Mouse (Mus musculus) Patski (cell line): Measurements from ENCODE around the gene Cdh15. TPM values are rescaled to one million over a fixed set of nuclear protein-coding genes. Genes with fewer than 3 reads are reported as not detected.

Experiments used
- ATAC-seq: fragments of 100-300 bp; one replicate; pipeline ENCODE4 v1.8.0; 2021
- CTCF ChIA-PET: fragments of 350-600 bp; sonication (Branson Sonifier 250); formaldehyde crosslinking; loops from one replicate; lab custom pipeline; 2022; ENCODE audit warnings: inconsistent platforms; lab: Charles Lee
- POLR2A ChIA-PET: fragments of 350-600 bp; sonication (Branson Sonifier 250); formaldehyde crosslinking; loops from one replicate; lab custom pipeline; 2022; ENCODE audit warnings: antibody characterized with exemption, inconsistent platforms; lab: Charles Lee
- DNase-seq: peaks from one replicate; pipeline ENCODE4 v3.0.0-alpha.2; 2011; ENCODE audit warnings: low read depth, low spot score
- H3K27me3 ChIP-seq: fragments of 371-371 bp; one replicate; pipeline ENCODE4 v1.5.1; 2021
- CTCF ChIP-seq: fragments of 100-300 bp; IDR thresholded peaks from one replicate; pipeline ENCODE4 v1.5.1; 2021
- in situ Hi-C: fragments of 300-500 bp; cut with MboI; formaldehyde crosslinking; loops from 3 replicates; pipeline ENCODE4 v1.11.1; 2018; ENCODE audit warnings: low pct_unique_long_range_greater_than_20kb, mixed read lengths
- polyA plus RNA-seq: library from polyadenylated mRNA; unstranded; gene quantifications from one replicate; pipeline ENCODE4 v1.2.3, GENCODE M21; 2021

The Cdh15 gene
- polyA plus RNA-seq, 1 experiment from 2014 or later: 0.12 TPM

DNA sequence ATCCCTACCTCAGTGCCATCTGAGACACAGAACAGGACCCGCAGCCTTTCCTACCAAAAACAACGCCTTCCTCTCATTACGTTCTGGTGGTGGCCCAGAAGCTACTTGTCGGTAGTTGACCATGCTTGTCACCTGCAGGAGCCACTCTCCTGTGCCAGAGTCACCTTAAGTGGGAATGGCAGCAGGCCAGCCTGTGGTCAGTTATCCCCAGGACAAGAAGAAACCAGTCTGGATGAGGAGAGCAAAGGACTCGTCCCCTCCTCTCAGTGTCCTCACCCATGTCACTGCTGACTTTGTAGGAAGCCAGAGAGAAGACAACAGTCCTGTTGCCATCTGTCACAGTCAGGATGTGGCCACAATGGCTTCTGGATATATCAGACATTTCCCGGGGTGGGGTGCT lies 30.8 kb upstream of the Cdh15 start:
- ChIA-PET POLR2A (interaction anchor here (0.8 kb wide), 1 partner anchor 203 kb away, joined by 3 read pairs; no protein-coding TSS in a partner anchor), CTCF (no interaction called here)
- no peak for TF ChIP-seq CTCF
- DNase-seq (no peak), ATAC-seq (no peak)
- in situ Hi-C loops: no loop called here
- H3K27me3 ChIP-seq: no peaks in the 10 kb centered on the region

DNA sequence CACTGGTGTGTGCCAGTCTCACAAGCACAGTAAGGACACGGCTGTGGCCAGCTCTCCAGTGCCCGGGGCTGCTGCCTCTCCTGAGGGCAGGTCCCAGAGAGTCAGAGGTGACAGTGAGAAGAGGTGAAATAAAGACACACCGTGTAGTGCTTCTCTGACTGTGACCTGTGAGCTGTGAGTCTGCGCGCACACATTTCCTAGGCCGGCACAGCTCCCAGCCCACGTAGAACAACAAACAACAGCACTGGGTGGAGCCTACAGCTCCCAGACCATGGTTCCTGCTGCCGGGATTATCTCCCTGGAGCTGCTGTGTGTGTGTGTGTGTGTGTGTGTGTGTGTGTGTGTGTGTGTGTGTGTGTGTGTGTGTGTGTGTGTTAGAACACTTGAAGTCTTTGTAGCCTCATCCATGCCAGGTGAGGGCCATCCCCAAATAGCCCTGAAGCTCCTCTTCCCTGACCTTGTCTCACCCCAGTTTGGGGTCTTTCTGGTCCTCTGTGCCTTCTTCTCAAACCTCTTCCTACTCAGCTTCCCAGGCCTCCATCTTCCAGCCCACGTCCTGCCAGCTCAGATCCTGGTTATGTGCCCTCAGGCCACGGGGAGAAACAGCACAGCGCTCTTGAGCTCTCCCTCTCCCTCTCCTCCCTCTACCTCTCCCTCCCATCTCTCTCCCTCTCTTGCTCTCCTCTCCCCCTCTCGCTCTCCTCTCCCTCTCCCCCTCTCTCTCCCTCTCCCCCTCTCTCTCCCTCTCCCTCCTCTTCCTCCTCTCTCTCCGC lies 29.9 kb upstream of the Cdh15 start:
- ChIA-PET POLR2A (no interaction called here), CTCF (no interaction called here)
- DNase-seq: no peak
- TF ChIP-seq CTCF: no peak
- in situ Hi-C loops: no loop called here
- no peaks in the 10 kb centered on the region for H3K27me3 ChIP-seq
- ATAC-seq: no peak

DNA sequence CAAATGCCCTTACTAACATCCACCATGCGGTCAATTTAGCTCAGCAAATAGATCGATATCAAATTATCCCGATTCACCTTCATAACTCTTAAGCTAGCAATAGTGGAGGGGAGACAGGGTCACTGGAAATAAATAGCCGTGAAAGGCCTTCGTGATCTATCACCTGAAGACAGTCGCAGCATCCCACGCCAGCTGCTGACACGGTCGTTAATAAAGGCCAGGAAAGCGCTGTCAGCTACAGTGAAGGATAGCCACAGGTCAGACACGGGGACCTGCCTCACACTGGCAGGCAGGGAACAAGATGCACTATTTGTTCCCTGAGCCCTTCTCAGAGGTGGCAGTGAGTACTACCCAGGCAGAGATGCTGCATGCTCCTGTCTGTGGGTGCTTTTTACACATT lies 28.0 kb upstream of the Cdh15 start:
- no peak for TF ChIP-seq CTCF
- ChIA-PET CTCF (interaction anchor here (0.7 kb wide), 1 partner anchor 126 kb away, joined by 3 read pairs; no protein-coding TSS in a partner anchor), POLR2A (interaction anchor here (1.2 kb wide), 1 partner anchor 8 kb away, joined by 3 read pairs; no protein-coding TSS in a partner anchor)
- DNase-seq: no peak
- in situ Hi-C loops: no loop called here
- ATAC-seq: no peak
- H3K27me3 ChIP-seq: no peaks in the 10 kb centered on the region

DNA sequence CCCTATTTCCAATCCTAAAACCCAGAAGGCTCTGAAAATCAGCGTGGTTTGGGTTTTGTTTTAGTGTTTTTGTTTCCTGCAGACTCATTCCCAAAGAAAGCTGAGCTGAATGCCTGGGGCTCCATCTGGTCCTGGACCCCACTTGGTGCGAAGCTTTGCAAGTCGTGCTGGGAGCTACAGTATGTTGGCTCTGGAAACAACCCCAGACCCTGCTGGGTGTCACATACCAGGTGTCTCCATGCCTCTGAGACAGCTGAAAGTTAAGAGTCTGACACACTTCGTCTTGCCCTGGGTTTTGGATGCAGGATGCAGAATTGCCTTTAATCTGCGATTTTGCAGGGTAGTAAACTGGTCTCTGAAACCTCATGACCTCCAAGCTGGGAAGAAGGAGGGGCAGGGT lies 23.2 kb upstream of the Cdh15 start:
- DNase-seq (no peak), ATAC-seq (no peak)
- CTCF ChIA-PET: no interaction called here
- in situ Hi-C loops: no loop called here
- no peak for TF ChIP-seq CTCF
- H3K27me3 ChIP-seq: no peaks in the 10 kb centered on the region
- POLR2A ChIA-PET: no interaction called here

DNA sequence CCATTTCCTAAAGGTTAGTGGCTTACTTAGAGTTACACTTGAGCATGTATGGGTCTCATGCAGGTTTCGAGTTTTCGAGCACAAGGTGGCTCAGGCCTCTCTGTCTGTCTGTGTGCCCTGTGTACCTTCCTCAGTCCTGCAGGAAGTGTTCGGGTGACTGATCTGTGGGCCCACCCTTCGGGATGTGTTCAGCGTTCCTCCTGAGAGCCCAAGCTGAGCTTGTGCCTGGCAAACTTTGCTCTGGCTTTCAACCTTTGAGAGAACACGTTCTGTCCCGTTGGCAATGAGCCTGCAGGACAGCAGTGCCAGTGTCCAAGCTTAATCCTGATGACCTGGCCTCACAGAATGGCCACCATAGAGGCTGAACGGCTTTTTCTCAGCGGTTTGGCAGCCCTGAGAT lies 22.8 kb upstream of the Cdh15 start:
- no peaks in the 10 kb centered on the region for H3K27me3 ChIP-seq
- in situ Hi-C loops: no loop called here
- TF ChIP-seq CTCF: no peak
- no peak for ATAC-seq
- DNase-seq: no peak
- ChIA-PET CTCF (no interaction called here), POLR2A (no interaction called here)

DNA sequence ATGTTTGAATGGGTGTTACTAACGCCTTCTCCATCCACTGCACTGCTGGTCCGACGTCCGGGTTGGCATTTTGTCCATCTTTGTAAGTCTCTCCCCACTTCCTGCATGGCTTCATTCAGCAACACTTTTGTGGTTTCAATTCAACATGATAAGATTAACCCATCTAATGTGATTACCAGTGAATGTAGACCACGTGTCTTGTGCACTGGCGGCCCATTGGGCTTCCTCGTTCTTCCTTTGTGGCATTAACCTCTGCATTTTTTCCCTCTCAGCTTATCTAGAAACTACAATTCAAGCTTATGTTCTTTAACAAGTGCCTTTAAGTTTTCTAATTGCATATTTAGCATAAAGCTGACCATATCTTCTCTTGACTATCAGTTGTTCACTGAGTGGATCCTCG lies 22.4 kb upstream of the Cdh15 start:
- H3K27me3 ChIP-seq: no peaks in the 10 kb centered on the region
- CTCF ChIA-PET: no interaction called here
- DNase-seq: no peak
- no peak for ATAC-seq
- no peak for TF ChIP-seq CTCF
- in situ Hi-C loops: no loop called here
- POLR2A ChIA-PET: no interaction called here

DNA sequence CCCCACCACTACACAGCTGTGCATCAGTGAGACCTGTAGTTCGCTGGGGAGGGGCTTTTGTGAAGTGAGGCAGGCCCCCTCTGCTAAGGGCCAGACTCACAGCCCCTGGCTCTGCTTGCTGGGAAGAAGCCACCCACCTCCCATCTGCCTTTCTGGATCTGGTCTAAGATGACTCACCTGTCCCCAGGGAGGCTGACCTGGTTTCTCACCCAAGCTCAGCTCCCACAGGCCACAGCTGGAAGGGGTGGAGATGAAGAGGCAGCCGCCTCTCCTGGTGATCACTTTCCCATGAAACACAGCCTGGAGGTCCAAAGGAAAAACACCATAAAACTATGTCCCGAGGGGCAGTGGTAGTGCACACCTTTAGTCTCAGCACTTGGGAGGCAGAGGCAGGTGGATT lies 18.4 kb upstream of the Cdh15 start:
- no peaks in the 10 kb centered on the region for H3K27me3 ChIP-seq
- in situ Hi-C loops: no loop called here
- DNase-seq (no peak), ATAC-seq (no peak)
- ChIA-PET CTCF (interaction anchor here (1.2 kb wide), 1 partner anchor 211 kb away, joined by 4 read pairs; no protein-coding TSS in a partner anchor), POLR2A (no interaction called here)
- no peak for TF ChIP-seq CTCF

DNA sequence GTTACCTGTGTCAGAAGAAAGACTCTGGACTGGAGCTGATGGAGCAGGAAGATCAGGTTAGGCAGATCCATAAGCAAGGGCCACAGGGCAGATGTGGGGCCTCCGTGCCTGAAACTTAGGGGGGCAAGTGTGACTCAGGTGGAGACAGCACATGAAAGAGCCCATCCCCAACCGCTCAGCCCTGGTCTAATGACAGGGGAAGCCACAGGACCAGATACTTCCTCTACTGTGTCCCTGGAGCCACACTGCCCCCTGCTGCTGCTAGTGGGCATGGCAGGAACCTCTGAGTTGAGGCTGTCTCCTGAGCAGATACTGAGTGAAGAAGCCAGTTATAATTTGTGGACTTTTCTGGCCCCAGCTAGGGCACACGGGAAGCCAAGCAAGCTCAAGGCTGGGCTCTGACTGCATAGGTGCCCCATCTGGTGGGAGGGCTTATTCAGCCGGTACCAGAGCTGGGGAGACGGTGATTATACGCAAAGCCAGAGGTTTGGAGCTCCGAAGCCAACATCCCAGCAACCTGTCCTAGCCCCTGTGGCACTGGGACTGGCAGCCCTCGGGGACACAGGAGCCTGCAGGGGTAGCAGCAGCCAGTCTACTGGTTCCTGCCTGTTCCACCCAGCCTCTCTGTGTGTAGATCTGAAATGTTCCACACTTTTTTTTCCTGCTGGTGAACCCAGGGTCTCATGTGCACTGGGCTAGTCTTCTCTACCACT lies 17.3 kb upstream of the Cdh15 start:
- POLR2A ChIA-PET: no interaction called here

DNA sequence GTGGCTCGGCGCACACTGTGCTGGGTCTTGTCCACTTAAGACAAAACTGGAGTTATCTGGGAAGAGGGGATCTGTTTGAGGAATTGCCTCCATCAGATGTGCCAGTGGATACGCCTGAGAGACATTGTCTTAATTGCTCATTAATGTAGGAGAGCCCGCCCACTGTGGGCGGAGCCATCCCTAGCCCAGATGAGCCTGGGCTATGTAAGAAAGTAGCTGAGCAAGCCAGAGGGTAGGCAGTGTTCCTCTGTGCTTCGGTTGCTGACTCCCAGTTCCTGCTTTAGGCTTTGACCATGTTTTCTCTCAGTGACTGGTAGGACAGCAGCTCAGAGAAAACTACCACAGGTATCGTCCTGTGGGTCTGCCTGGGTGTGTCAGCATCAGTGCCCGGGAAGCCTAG lies 13.3 kb upstream of the Cdh15 start:
- no peak for ATAC-seq
- DNase-seq: no peak
- H3K27me3 ChIP-seq: no peaks in the 10 kb centered on the region
- no peak for TF ChIP-seq CTCF
- in situ Hi-C loops: loop anchor here (5.0 to 10.0 kb wide), 5 partner anchors 157 to 358 kb away; partner anchors contain the start of genes Rpl13 and Spg7
- ChIA-PET POLR2A (no interaction called here), CTCF (interaction anchor here (0.6 to 1.8 kb wide), 4 partner anchors 30 to 266 kb away, joined by 3 to 8 read pairs (median 3); no protein-coding TSS in a partner anchor)

More for the DNA sequence above, 17.3 kb upstream of the Cdh15 start:
- H3K27me3 ChIP-seq: no peaks in the 10 kb centered on the region
- no peak for TF ChIP-seq CTCF
- in situ Hi-C loops: loop anchor here (5.0 to 10.0 kb wide), 5 partner anchors 153 to 362 kb away; partner anchors contain the start of genes Rpl13 and Spg7
- CTCF ChIA-PET: interaction anchor here (0.8 to 1.5 kb wide), 4 partner anchors 13 to 277 kb away, joined by 3 to 10 read pairs (median 4); partner anchors contain the start of gene Pabpn1l
- ATAC-seq (peak; percentile 51), DNase-seq (no peak)

DNA sequence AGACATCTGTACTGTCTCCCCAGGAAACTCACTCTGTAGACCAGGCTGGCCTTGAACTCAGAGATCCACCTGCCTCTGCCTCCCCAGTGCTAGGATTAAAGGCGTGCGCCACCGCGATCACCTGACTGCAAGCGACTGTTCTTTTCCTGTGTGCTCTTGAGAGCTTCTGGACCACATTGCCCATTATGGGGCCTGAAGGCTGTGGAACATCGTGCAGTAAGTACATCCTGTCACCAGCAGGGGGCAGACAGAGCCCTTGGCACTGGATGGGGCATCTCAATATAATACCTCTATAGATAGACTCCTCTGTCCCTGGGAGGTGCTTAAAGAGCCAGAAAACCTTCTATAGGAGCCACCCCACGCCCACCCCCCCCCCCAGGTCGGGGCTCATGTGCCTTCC lies 12.8 kb upstream of the Cdh15 start:
- ATAC-seq: peak; percentile 54
- TF ChIP-seq CTCF: no peak
- DNase-seq: peak; percentile 43
- in situ Hi-C loops: loop anchor here (5.0 to 10.0 kb wide), 5 partner anchors 158 to 357 kb away; partner anchors contain the start of genes Rpl13 and Spg7
- H3K27me3 ChIP-seq: no peaks in the 10 kb centered on the region
- CTCF ChIA-PET: interaction anchor here (0.6 to 1.8 kb wide), 4 partner anchors 30 to 266 kb away, joined by 3 to 8 read pairs (median 3); no protein-coding TSS in a partner anchor
- POLR2A ChIA-PET: no interaction called here
